Mouse (Mus musculus): ENCODE measurements around the gene Sult2b1. TPM values are rescaled to one million over a fixed set of nuclear protein-coding genes. Genes with fewer than 3 reads are reported as not detected.

Sult2b1 gene
- polyA plus RNA-seq, 1 experiment from 2014 or later, result 13.1 TPM

Other genes with a start within 250 kb of the Sult2b1 start
- gene Hsd17b14, start 229.8 kb downstream of the Sult2b1 start, polyA plus RNA-seq (2017; shearing (Covaris generic)), result 2.0 TPM
- gene Bcat2, start 214.5 kb downstream of the Sult2b1 start, polyA plus RNA-seq (2017; shearing (Covaris generic)), result 38.0 TPM
- not detected for gene Fgf21, start 169.2 kb downstream of the Sult2b1 start, polyA plus RNA-seq (2017; shearing (Covaris generic))
- gene Fut1, start 167.4 kb downstream of the Sult2b1 start, polyA plus RNA-seq (2017; shearing (Covaris generic)), result 1.2 TPM
- gene Izumo1, start 162.9 kb downstream of the Sult2b1 start, polyA plus RNA-seq (2017; shearing (Covaris generic)), result not detected
- gene Rasip1, start 157.2 kb downstream of the Sult2b1 start, polyA plus RNA-seq (2017; shearing (Covaris generic)), result not detected
- 1.1 TPM for gene Mamstr, start 144.7 kb downstream of the Sult2b1 start, polyA plus RNA-seq (2017; shearing (Covaris generic))
- gene Fut2, start 118.3 kb downstream of the Sult2b1 start, polyA plus RNA-seq (2017; shearing (Covaris generic)), result 0.89 TPM
- not detected for gene Ntn5, start 100.6 kb downstream of the Sult2b1 start, polyA plus RNA-seq (2017; shearing (Covaris generic))
- not detected for gene Sec1, start 90.3 kb downstream of the Sult2b1 start, polyA plus RNA-seq (2017; shearing (Covaris generic))
- 1.3 TPM for gene Car11, start 84.8 kb downstream of the Sult2b1 start, polyA plus RNA-seq (2017; shearing (Covaris generic))
- gene Dbp, start 79.6 kb downstream of the Sult2b1 start, polyA plus RNA-seq (2017; shearing (Covaris generic)), result 7.4 TPM
- gene Rpl18, start 69.2 kb downstream of the Sult2b1 start, polyA plus RNA-seq (2017; shearing (Covaris generic)), result 1,531 TPM
- 17.9 TPM for gene Sphk2, start 66.7 kb downstream of the Sult2b1 start, polyA plus RNA-seq (2017; shearing (Covaris generic))
- gene Fam83e, start 63.5 kb downstream of the Sult2b1 start, polyA plus RNA-seq (2017; shearing (Covaris generic)), result 0.57 TPM
- gene Spaca4, start 58.9 kb downstream of the Sult2b1 start, polyA plus RNA-seq (2017; shearing (Covaris generic)), result not detected
- 0.13 TPM for gene Lmtk3, start 931 bp downstream of the Sult2b1 start, polyA plus RNA-seq (2017; shearing (Covaris generic))
- 153 TPM for gene Cyth2, start 29.9 kb upstream of the Sult2b1 start, polyA plus RNA-seq (2017; shearing (Covaris generic))
- 0.46 TPM for gene Kcnj14, start 40.1 kb upstream of the Sult2b1 start, polyA plus RNA-seq (2017; shearing (Covaris generic))
- 34.7 TPM for gene Grwd1, start 46.3 kb upstream of the Sult2b1 start, polyA plus RNA-seq (2017; shearing (Covaris generic))
- gene Kdelr1, start 88.1 kb upstream of the Sult2b1 start, polyA plus RNA-seq (2017; shearing (Covaris generic)), result 55.4 TPM
- 0.84 TPM for gene Grin2d, start 93.7 kb upstream of the Sult2b1 start, polyA plus RNA-seq (2017; shearing (Covaris generic))
- gene Syngr4, start 112.0 kb upstream of the Sult2b1 start, polyA plus RNA-seq (2017; shearing (Covaris generic)), result not detected
- gene Tmem143, start 112.3 kb upstream of the Sult2b1 start, polyA plus RNA-seq (2017; shearing (Covaris generic)), result 3.7 TPM
- 436 TPM for gene Emp3, start 136.7 kb upstream of the Sult2b1 start, polyA plus RNA-seq (2017; shearing (Covaris generic))
- gene Ccdc114, start 139.4 kb upstream of the Sult2b1 start, polyA plus RNA-seq (2017; shearing (Covaris generic)), result 1.2 TPM
- gene Abcc6, start 245.6 kb upstream of the Sult2b1 start, polyA plus RNA-seq (2017; shearing (Covaris generic)), result 0.10 TPM
- gene Nomo1, start 249.0 kb upstream of the Sult2b1 start, polyA plus RNA-seq (2017; shearing (Covaris generic)), result 24.0 TPM